Mouse (Mus musculus) myocyte (in vitro differentiated cells): ENCODE data around the gene Dusp27. TPM values are rescaled to one million over a fixed set of nuclear protein-coding genes. Genes with fewer than 3 reads are reported as not detected.

Experiments used
- H3K27me3 ChIP-seq: one replicate; pipeline ENCODE4 v1.6.1; 2011; ENCODE audit not compliant: control insufficient read depth, insufficient read depth, insufficient read length
- H3K36me3 ChIP-seq: one replicate; pipeline ENCODE4 v1.6.1; 2011; ENCODE audit not compliant: control insufficient read depth, insufficient read depth
- H3K4me2 ChIP-seq: one replicate; pipeline ENCODE4 v1.6.1; 2011; ENCODE audit warnings: low read depth, control low read depth
- H3K4me3 ChIP-seq: one replicate; pipeline ENCODE4 v1.5.1; 2011; ENCODE audit warnings: mild to moderate bottlenecking, control low read depth, moderate library complexity
- H3K79me2 ChIP-seq: one replicate; pipeline ENCODE4 v1.6.1; 2011; ENCODE audit not compliant: control insufficient read depth, insufficient read depth
- H3ac ChIP-seq: one replicate; pipeline ENCODE4 v1.6.1; 2011; ENCODE audit not compliant: control insufficient read depth, insufficient read length
- CEBPB ChIP-seq: IDR thresholded peaks from 2 replicates; pipeline ENCODE4 v1.6.1; 2011; ENCODE audit warnings: mild to moderate bottlenecking, moderate library complexity; ENCODE audit not compliant: poor library complexity, insufficient read depth, severe bottlenecking
- E2F4 ChIP-seq: IDR thresholded peaks from one replicate; pipeline ENCODE4 v1.6.1; 2011; ENCODE audit warnings: mild to moderate bottlenecking, control low read depth, moderate library complexity; ENCODE audit not compliant: insufficient read depth
- MAX ChIP-seq: IDR thresholded peaks from one replicate; pipeline ENCODE4 v1.6.1; 2011; ENCODE audit warnings: low read depth, mild to moderate bottlenecking, control low read depth
- MYOD1 ChIP-seq, 3 experiments: IDR thresholded peaks; one replicate each; pipeline ENCODE4 v1.6.1; 2011; ENCODE audit warnings: control low read depth in 2 of 3, low read depth in 2 of 3, mild to moderate bottlenecking in 2 of 3, moderate library complexity in 1 of 3; ENCODE audit not compliant: insufficient read length in 2 of 3, control insufficient read depth in 1 of 3
- MYOG ChIP-seq, 3 experiments: IDR thresholded peaks; one replicate each; pipeline ENCODE4 v1.6.1; 2011; ENCODE audit warnings: control low read depth in 2 of 3, low read depth in 2 of 3, mild to moderate bottlenecking in 2 of 3; ENCODE audit not compliant: insufficient read length in 2 of 3, control insufficient read depth in 1 of 3, insufficient read depth in 1 of 3
- POLR2A ChIP-seq: IDR thresholded peaks from one replicate; pipeline ENCODE4 v1.6.1; 2011; ENCODE audit warnings: low read depth, mild to moderate bottlenecking, control low read depth, moderate library complexity; ENCODE audit not compliant: insufficient read length
- POLR2AphosphoS2 ChIP-seq: IDR thresholded peaks from one replicate; pipeline ENCODE4 v1.6.1; 2011; ENCODE audit warnings: low read depth, control low read depth; ENCODE audit not compliant: insufficient read length
- REST ChIP-seq: IDR thresholded peaks from one replicate; pipeline ENCODE4 v1.6.1; 2011; ENCODE audit warnings: mild to moderate bottlenecking, control low read depth, moderate library complexity; ENCODE audit not compliant: insufficient read depth, insufficient read length
- SRF ChIP-seq: IDR thresholded peaks from one replicate; pipeline ENCODE4 v1.6.1; 2011; ENCODE audit warnings: low read depth; ENCODE audit not compliant: control insufficient read depth, insufficient read length
- TCF12 ChIP-seq: IDR thresholded peaks from one replicate; pipeline ENCODE4 v1.6.1; 2011; ENCODE audit warnings: mild to moderate bottlenecking, control low read depth; ENCODE audit not compliant: poor library complexity, insufficient read depth, severe bottlenecking
- TCF3 ChIP-seq: IDR thresholded peaks from one replicate; pipeline ENCODE4 v1.6.1; 2011; ENCODE audit warnings: low read depth, control low read depth; ENCODE audit not compliant: insufficient read length
- USF1 ChIP-seq: IDR thresholded peaks from one replicate; pipeline ENCODE4 v1.6.1; 2011; ENCODE audit warnings: low read depth, mild to moderate bottlenecking, control low read depth, moderate library complexity
- polyA plus RNA-seq: library from polyadenylated mRNA; unstranded; fragments of >200 nt; fragmentation: generic; extraction: Trizol; gene quantifications from one replicate; pipeline ENCODE4 v1.2.1, GENCODE M21; 2012; ENCODE audit warnings: missing spikeins

The Dusp27 gene
- polyA plus RNA-seq, 1 experiment: 38.3 TPM

GRCm38 (mm10) chr1:166132367-166132766 is 4.6 kb upstream of the Dusp27 start:
- Histone ChIP-seq H3K27me3 (no peaks in the 10 kb centered on the region), H3K4me2 (no peak overlapping the region), H3K36me3 (no peaks in the 10 kb centered on the region), H3ac (no peak overlapping the region), H3K4me3 (no peak overlapping the region), H3K79me2 (no peaks in the 10 kb centered on the region)
- TF ChIP-seq POLR2AphosphoS2 (no peak), CEBPB (no peak), E2F4 (no peak), TCF3 (no peak), TCF12 (no peak), USF1 (no peak), MYOG (IDR thresholded peaks at IDR 0.05; ENCODE audit: control insufficient read depth in 1 of 3, insufficient read depth in 1 of 3, insufficient read length in 2 of 3, low read depth in 2 of 3) (no peak)

- H3K4me2 ChIP-seq: no peak within 1 kb of the TSS
Observed at GRCm38 (mm10) chr1:166130224-166130860, 2.6 kb upstream of the Dusp27 start, which contains the start of gene Gpa33. TSS of gene Gpa33 (plus strand) at chr1:166130238.

GRCm38 (mm10) chr1:166128551-166128950 is 829 bp upstream of the Dusp27 start:
- Histone ChIP-seq H3K79me2 (peaks cover 19% of the 10 kb centered on the region), H3K27me3 (no peaks in the 10 kb centered on the region), H3K4me2 (no peak overlapping the region), H3K36me3 (no peaks in the 10 kb centered on the region), H3ac (no peak overlapping the region), H3K4me3 (no peak overlapping the region)
- no peak for TF ChIP-seq POLR2AphosphoS2

More at GRCm38 (mm10) chr1:166130224-166130860, 2.6 kb upstream of the Dusp27 start, which contains the start of gene Gpa33:
- H3K79me2 ChIP-seq: peaks cover 19% of the 10 kb centered on the region
- no peak for TF ChIP-seq E2F4
- peak in 1 of 3 experiments; percentile 12 for TF ChIP-seq MYOD1 (IDR thresholded peaks at IDR 0.05; ENCODE audit: control insufficient read depth in 1 of 3, insufficient read length in 2 of 3, low read depth in 2 of 3)
- TF ChIP-seq REST: no peak
- TF ChIP-seq TCF3: no peak
- H3K36me3 ChIP-seq: no peaks in the 10 kb centered on the region
- H3K27me3 ChIP-seq: no peaks in the 10 kb centered on the region
- H3ac ChIP-seq: no peak within 1 kb of the TSS
- no peak within 1 kb of the TSS for H3K4me3 ChIP-seq

GRCm38 (mm10) chr1:166126795-166127194 is 927 bp downstream of the Dusp27 start:
- TF ChIP-seq POLR2A (peak; percentile 22), SRF (no peak)
- no peaks in the 10 kb centered on the region for H3K27me3 ChIP-seq
- H3ac ChIP-seq: no peak overlapping the region
- H3K36me3 ChIP-seq: no peaks in the 10 kb centered on the region
- H3K79me2 ChIP-seq: peaks cover 19% of the 10 kb centered on the region
- peak overlapping the region; percentile 27 for H3K4me3 ChIP-seq
- H3K4me2 ChIP-seq: peak overlapping the region; percentile 71

GRCm38 (mm10) chr1:166126290-166126689 is 1.4 kb downstream of the Dusp27 start:
- TF ChIP-seq MAX: no peak
- no peak for TF ChIP-seq SRF
- TF ChIP-seq POLR2AphosphoS2: no peak
- TF ChIP-seq E2F4: no peak
- TF ChIP-seq TCF12: no peak
- no peak for TF ChIP-seq REST
- TF ChIP-seq MYOG (IDR thresholded peaks at IDR 0.05; ENCODE audit: control insufficient read depth in 1 of 3, insufficient read depth in 1 of 3, insufficient read length in 2 of 3, low read depth in 2 of 3): no peak
- TF ChIP-seq CEBPB: no peak
- TF ChIP-seq MYOD1 (IDR thresholded peaks at IDR 0.05; ENCODE audit: control insufficient read depth in 1 of 3, insufficient read length in 2 of 3, low read depth in 2 of 3): no peak
- TF ChIP-seq POLR2A: no peak
- TF ChIP-seq TCF3: no peak
- TF ChIP-seq USF1: no peak
- Histone ChIP-seq H3K27me3 (no peaks in the 10 kb centered on the region), H3ac (no peak overlapping the region), H3K4me2 (peak overlapping the region; percentile 71), H3K79me2 (peaks cover 19% of the 10 kb centered on the region), H3K4me3 (peak overlapping the region; percentile 27), H3K36me3 (peaks cover 4% of the 10 kb centered on the region)

GRCm38 (mm10) chr1:166124932-166125593 is 2.7 kb downstream of the Dusp27 start:
- TF ChIP-seq MYOG (IDR thresholded peaks at IDR 0.05; ENCODE audit: control insufficient read depth in 1 of 3, insufficient read depth in 1 of 3, insufficient read length in 2 of 3, low read depth in 2 of 3) (no peak), USF1 (no peak), POLR2A (no peak), SRF (no peak), TCF3 (no peak), TCF12 (no peak), E2F4 (no peak), REST (no peak), POLR2AphosphoS2 (no peak), CEBPB (no peak), MAX (no peak), MYOD1 (IDR thresholded peaks at IDR 0.05; ENCODE audit: control insufficient read depth in 1 of 3, insufficient read length in 2 of 3, low read depth in 2 of 3) (no peak)
- Histone ChIP-seq H3K4me3 (no peak overlapping the region), H3ac (no peak overlapping the region), H3K79me2 (peaks cover 19% of the 10 kb centered on the region), H3K36me3 (peaks cover 7% of the 10 kb centered on the region), H3K4me2 (no peak overlapping the region), H3K27me3 (no peaks in the 10 kb centered on the region)
